Mouse (Mus musculus): ENCODE data around the gene Nprl2.

- TF ChIP-seq GATA1 (IDR thresholded peaks at IDR 0.05; ENCODE audit: low read length) (no peak), TAL1 (IDR thresholded peaks at IDR 0.05; ENCODE audit: low read length) (no peak)
Observed at GRCm38 (mm10) chr9:107554319-107554825, 12.3 kb downstream of the Nprl2 start.
